Comparison of ENCODE assay signal across 27 mouse cellular contexts in genomic region chr15:101011352-101011751, GRCm38 (mm10). TPM values are rescaled to one million over a fixed set of nuclear protein-coding genes. Genes with fewer than 3 reads are reported as not detected.
"Had no signal": no experiment of that assay in that cellular context is flagged by ENCODE, and none has a peak within 500 bp of the region (broad histone marks: within the 10 kb centered on the region; RNA-seq: fewer than 3 reads in every experiment).

No protein-coding gene starts in this region.

- DNase-seq: layer of hippocampus, postnatal 36 days; liver, embryonic 13.5 days; lung, adult 2 months; lung, postnatal 14 days; lung, postnatal 4 days; midbrain, embryonic 14.5 days; spleen, adult 18-20 months; thymus, postnatal 25 days had no signal

- H3K9me3 ChIP-seq: liver, embryonic 13.5 days had no signal

- H3K27ac ChIP-seq: kidney, postnatal 0 days; layer of hippocampus, adult 2 months; left cerebral cortex, adult 2 months; liver, embryonic 13.5 days had no signal

- H3K4me3 ChIP-seq: layer of hippocampus, adult 2 months; left cerebral cortex, adult 2 months; liver, embryonic 13.5 days had no signal

- H3K4me2 ChIP-seq: liver, embryonic 13.5 days; midbrain, embryonic 11.5 days had no signal

- H3K4me1 ChIP-seq: liver, embryonic 13.5 days had no signal

- H3K36me3 ChIP-seq: liver, embryonic 13.5 days had no signal

- H3K9ac ChIP-seq: liver, embryonic 13.5 days had no signal

RNA-seq across cellular contexts. Expression of gene Gm47841, which starts 35.8 kb away (rescaled TPM):
- total RNA-seq: layer of hippocampus, adult 2 months; layer of hippocampus, postnatal 10 days; layer of hippocampus, postnatal 36 days; left cerebral cortex, adult 2 months; left cerebral cortex, postnatal 36 days; liver, adult 2 months; megakaryocyte progenitor cell, adult 5-6 weeks; megakaryocyte-erythroid progenitor cell, adult 5-6 weeks; midbrain, postnatal 0 days had no signal
- polyA plus RNA-seq: kidney, embryonic 14.5 days; kidney, postnatal 0 days; large intestine, adult 2 months; limb, embryonic 11.5 days; liver, adult 2 months; liver, embryonic 13.5 days; liver, embryonic 16.5 days; lung, embryonic 16.5 days; midbrain, embryonic 11.5 days; midbrain, embryonic 14.5 days; midbrain, postnatal 0 days; neural tube, embryonic 11.5 days; neural tube, embryonic 14.5 days; stomach, embryonic 16.5 days; thymus, postnatal 0 days had no signal
